Mouse (Mus musculus) A20 (cell line): ENCODE data around the gene Nrp1.

Experiments
- DNase-seq: peaks from one replicate; pipeline ENCODE4 v3.0.0-alpha.2; 2011; ENCODE audit warnings: low read depth, low spot score

Nrp1 gene

DNA sequence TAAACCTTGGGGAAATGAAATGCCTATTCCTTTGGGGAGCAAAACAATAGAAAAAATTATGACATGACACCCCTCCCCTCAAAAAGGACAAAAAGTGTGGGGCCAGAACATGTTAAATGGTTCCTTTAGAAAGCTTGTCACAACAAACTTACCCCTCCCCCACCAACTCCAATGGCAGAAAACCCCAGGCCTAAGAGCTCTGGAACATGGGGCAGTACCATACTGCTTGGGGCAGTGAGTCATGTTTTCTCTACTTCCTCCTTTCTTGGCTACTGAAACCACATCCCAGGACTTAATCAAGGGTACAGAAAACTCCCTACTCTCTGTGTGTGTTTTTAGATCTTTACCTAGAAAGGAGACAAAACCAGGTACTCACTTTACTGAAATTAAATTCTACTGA is 147.5 kb downstream of the Nrp1 start:
- peak; percentile 27 for DNase-seq

DNA sequence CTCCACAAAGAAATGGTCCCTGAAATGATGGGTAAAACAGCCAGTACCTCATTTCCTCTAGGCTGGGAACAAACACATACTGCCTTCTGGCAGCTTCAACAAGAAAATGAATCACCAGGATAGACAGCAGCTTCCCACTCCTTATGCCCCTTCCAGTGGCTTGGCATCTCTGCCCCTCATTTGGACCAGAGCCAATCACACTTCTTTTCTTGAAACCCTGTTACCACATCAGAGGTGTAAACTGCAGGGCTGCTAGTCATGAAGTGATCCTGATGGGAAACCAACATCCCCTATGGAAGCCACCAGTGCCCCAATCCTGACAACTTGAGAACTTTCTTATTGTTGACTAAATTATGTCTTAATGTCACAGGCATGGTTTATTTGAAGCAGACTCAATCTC is 150.3 kb downstream of the Nrp1 start:
- no peak for DNase-seq

DNA sequence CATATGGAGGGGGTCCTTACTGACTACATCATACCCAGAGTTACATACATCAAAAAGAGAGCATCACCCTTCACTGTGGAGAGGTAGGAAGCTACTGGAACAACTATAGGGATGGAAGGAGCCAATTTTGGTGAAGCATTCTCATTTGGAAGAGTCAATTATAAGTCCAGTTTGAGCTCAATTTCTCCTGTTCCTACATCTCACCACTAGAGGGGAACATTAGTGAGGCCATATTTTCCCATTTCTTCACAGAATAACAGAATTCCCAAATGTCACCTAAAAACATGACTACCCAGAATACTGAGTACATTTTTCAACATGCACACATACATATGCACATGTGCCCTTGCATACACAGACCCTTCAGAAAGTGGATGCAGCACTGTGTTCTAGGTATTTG is 152.6 kb downstream of the Nrp1 start:
- DNase-seq: no peak

DNA sequence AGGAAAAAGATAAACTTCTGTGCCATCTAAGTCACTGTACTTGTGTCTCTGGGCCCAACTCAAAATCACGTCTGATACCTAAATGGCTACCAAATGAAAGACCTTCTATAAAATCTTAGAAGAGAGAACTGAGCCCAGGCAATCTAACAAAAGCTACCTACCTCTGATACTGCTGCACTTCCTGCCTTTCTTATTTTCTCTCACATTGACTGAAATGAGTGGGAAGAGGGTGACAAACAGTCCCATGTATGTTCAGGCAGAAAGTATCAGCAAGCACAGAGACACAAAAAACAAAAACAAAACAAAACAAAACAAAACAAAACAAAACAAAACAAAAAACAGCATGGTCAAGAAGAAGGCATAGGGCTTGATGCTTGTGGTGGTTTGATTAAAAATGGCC is 153.3 kb downstream of the Nrp1 start:
- no peak for DNase-seq

DNA sequence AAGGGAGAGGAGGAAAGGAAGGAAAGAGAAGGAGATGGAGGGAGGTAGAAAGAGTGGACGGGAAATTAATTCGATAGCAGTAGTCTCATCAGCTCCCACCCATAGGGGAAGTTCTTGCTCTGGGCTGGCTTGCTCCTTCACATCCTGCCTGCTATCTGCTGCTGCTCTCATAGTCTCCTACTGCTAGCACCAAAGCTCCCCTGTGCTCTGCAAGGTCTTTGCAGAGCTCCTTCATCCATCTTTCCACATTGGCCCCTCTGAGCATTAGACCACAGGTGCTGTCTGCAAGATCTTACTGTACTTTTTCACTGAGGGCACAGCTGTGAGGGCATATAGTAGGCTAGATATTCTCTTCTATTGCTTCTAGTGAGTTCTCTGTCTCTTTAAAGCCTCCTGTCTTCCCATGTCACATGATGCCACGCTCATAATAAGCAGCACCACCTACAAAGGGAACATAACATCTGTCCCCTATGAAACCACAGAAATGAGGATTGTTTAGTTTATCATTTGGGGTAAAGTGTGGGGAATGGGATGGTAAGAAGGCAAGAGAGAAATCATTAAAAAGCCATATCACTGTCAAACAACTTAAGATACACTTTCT is 158.5 kb downstream of the Nrp1 start:
- no peak for DNase-seq

DNA sequence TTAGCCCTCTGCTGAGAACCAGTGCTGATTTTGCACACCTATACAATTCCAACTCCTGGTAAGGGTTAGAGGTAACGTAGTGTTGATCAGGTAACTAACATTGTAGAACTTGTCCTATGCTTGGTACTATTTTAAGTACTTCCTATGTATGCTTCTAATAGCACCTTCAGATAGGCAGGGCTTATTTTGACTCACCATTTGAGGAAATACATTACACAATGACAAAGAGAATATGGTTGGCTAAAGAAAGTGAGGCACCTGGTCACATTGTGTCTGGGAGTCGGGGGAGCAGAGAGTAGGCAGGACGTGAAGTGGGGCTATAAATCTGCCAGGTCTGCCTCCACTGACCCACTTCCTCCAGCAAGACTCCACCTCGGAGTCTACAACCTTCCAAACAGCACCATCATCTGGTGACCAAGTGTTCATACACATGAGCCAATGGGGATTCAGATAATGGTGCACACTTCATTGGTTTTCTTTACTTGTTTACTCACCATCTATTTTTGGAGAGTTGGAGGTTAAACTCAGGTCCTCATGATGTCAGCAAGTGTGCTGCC is 159.2 kb downstream of the Nrp1 start:
- DNase-seq: peak; percentile 51

DNA sequence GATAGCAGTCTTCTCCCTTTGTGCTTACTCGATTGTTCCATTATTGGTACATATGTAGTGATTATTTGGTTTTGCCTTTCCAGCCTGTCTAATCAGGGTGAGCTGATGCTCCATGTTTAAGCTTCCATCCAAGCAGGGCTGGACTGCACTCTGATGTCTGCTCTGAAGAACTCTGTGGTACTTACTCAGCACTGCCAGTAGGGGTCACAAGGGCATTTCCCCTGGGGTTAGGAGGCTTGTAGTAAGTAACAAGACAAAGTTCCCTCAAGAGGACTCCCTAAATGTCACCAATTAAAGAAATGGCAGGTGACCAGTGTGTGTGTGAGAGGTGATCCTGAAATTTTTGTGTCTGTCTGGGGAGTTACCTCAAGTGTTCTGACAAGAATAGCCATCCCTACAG is 161.0 kb downstream of the Nrp1 start:
- DNase-seq: peak; percentile 29

DNA sequence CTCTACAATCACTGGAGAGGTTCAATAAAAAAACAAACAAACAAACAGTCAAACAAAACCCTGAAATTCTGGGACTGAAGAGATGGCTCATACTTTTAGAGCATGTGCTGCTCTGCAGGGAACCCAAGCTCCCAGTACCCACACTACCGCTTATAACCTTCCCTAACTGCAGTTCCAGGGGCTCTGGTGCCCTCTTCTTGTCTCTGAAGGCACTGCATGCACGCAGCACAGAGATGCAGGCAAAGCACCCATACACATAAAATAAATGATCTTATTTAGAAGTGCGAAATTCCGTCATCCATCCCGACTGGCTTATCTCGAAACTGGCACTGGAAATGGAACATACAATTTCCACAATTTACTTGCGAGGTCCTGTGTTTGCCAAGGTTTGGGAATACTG is 165.4 kb downstream of the Nrp1 start:
- DNase-seq: peak; percentile 39

DNA sequence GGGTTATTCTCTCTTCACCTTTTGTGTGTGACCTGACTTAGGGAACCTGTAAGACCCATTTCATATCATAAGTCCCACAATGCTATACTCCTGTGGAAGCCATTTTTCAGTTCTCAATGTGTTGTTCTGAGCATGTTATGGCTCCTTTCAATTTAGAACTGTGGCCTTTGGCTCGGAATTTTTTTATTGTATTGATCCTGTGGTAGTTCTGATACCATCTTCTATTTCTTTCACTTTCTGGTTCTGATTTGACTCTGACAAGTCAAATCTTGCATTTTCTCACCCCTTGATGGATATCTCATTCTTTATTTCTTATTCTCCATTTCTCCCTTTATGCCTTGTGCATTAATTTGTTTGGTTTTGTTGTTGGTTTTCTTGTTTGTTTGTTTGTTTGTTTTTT is 167.5 kb downstream of the Nrp1 start:
- DNase-seq: no peak

DNA sequence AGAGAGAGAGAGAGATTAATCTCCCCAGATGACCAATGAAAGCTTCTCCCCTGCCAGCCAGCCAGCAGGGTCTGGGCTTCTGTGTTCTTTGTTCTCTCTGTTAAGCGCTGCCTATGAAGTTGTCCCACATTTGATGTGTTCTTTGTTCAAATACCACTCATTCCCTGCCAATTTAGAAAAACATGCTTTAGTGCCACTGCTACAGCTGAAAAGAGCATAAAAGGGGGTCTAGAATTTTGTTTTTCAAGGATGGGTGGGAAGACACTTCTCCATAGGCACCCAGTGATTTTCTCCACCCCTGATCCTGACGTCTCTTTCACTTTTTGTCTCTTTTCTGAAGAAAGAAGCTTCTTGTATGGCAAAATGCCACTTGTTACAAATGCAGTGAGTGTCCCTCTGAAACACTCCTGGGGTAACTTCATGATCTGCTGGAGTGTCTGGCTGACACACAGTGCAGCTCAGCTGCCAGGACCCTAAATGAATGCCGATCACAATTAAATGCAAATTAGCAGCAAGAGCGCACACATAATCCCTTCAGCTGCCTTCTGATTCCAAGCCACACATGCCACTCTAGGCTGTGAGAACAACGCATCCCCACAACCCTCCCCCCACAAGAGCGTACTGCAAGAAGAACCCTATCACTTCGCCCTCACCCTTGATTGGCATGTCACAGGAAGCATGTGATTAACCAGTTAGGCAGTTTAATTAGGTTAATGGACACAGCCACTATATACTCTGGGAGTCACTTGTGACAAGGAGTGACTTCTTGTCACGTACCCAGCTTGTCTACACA is 170.4 kb downstream of the Nrp1 start:
- DNase-seq: no peak

DNA sequence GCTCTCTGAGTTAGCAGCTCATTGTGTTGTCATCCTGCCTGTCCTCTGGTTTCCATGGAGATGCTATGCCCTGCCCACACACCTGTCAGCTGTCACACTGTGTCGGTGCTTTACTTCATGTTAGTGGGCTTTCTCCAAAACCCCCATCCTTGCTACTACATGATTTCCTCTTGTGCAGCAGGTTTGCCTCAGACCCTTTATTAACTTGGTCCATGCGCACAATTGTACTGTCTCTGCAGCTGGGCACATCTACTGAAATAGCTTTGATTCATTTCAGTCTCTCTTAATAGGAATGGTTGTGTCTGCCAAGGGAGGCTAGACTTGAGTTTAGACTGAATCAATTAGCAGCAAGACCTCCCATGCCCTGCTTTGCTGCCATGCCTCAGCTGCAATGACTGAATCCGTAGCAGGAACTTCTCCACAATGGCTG is 176.1 kb downstream of the Nrp1 start:
- DNase-seq: no peak

DNA sequence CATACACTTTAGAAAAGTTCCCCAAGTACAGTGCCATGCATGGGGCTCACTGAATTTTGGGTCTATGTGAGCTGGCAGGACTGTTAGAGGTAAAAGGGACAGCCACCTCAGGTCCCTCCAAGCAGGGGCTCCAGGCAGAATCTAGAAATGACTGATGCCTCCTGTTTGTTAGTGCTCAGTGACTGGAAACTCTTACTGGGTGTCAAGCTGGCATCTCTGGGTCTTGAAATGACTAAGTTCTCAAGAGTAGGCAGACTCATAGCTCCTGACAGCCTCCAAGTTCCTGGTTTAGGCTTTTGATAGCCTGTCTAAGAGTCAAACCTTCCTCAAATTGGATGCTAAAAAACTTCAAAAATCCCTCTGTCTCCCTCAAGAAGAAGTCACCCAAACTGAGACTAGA is 177.3 kb downstream of the Nrp1 start:
- DNase-seq: no peak

DNA sequence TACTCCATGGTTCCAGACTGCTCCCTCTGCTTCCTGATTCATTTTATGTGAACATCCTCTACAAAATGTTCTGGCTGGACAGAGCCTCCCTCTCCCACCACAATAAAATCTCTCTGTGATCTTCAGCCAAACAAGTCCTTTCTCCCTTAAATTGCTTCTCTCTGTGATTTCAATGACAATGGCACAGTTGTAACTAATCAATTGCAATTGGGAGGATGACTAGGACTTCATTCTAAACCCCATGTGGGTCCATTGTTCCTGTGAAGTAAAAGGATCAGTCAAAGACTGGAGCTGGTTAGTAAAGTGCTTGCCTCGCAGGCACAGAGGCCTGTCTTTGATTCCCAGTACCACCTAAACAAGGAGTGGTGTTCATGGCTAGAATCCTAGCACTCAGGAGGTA is 180.0 kb downstream of the Nrp1 start:
- DNase-seq: no peak

DNA sequence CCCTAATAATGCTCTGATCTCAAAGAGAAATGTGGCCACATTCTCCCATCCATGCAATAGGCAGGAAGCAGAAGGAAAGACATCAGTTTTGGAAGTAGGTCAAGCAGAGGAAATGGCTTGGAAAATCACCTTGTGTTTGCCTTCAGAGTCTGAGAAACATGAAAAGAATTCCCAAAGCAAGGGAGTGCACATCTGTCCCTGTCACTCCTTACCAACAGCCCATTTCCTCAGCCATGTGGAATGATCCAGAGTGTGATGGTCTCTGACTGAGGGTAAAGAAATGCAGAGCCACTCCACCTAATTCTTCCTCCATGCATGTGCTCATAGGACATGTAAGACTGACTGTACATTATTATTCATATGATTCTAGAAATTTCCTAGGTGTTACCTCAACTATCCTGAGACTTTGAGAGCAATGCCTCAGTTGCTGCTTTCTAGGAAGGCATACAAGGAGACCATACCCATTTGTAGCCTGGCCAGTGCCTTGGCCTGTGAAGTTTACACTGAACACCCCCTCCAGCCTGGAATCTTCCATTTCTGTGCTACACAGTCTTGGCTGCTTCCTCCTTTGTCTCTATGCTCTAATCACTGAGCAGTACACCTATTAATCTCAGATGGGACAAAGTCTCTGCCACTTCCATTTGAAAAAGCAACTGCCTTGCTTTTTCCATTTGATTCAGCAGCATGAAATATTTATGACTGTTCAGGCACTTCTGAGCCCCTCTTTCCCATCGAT is 183.1 kb downstream of the Nrp1 start:
- no peak for DNase-seq

DNA sequence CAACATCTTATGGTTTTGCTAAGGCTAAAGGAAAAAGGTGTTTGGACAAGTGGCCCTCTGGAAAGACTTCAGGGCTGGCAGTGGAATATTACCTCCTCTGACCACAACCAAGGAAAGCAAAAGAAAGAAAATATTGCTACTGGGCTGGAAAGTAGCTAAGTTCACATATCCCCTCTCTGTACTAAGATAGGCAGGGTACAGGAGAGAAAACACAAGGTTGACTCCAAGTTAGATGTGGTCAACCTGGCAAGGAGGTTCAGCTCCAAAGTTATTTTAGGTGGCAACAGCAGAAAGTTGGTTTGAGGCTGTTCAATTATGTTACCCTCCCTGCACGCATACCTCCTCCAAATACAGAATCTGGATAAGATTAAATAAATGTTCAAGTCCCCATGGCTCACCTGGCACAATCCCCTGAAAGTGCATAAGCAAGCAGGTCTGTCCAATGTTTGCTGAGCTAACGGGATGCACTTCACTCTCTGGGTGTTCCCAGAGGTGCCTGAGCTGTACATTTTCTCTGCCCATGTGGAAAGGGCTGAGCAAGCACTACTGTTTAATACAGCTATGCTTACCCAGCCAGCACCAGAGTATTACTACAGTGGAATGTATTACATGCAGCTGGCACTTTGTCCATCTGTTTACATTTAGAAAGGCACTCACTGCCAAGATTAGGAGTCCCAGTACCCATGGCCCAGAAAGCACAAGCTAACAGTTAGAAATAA is 185.9 kb downstream of the Nrp1 start:
- no peak for DNase-seq

DNA sequence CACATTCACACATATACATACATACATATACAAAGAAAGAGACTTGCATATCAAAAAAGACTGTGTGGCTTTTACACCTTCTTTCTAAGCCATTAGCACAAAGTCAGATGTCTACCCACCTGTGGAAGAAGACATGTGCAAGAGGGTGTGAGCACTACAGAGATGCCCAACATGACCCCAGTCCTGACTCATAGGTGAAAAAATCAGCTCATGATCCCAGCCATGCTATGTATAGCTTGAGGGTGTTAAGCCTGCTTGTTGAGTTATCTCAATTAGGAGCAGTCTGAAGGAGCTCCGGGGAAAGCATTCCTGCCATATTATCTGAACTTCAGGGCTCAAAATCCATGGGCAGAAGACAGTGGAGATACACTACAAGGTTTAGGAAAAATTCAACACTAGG is 187.9 kb downstream of the Nrp1 start:
- DNase-seq: no peak

DNA sequence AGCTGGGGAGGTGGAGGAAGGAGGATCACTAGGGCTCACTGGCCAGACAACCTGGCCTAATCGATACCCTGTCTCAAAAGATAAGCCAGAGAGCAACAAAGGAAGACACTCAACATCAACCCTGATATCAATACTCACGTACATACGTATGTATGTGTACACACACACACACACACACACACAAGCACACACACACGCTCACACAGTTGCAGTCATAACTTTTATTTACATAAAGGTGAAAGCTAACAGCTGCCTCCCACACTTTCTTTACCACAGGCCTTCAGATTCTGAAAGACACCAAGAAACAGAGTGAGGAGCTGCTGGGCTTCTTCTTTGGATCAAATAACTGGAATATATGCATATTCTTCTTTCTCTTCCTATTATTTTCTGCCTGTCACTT is 189.0 kb downstream of the Nrp1 start:
- DNase-seq: no peak

DNA sequence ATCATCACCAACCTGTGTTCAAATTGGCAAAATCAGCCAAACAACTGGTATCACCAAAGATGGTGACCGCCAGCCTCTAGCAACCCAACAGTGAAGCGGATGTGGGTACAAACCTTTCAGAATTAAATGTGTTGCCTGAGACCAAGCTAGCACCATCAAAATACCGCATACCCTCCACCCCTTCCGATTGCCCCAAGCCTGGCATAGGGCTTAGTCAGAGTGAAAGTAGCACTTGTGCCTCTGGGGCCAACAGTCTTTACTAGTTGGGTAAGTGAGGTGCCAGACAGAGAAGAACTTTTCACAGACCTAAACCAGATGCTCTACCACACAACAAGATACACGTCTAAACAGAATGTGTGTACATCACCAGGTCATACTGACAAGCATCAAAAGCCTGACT is 191.3 kb downstream of the Nrp1 start:
- DNase-seq: no peak

DNA sequence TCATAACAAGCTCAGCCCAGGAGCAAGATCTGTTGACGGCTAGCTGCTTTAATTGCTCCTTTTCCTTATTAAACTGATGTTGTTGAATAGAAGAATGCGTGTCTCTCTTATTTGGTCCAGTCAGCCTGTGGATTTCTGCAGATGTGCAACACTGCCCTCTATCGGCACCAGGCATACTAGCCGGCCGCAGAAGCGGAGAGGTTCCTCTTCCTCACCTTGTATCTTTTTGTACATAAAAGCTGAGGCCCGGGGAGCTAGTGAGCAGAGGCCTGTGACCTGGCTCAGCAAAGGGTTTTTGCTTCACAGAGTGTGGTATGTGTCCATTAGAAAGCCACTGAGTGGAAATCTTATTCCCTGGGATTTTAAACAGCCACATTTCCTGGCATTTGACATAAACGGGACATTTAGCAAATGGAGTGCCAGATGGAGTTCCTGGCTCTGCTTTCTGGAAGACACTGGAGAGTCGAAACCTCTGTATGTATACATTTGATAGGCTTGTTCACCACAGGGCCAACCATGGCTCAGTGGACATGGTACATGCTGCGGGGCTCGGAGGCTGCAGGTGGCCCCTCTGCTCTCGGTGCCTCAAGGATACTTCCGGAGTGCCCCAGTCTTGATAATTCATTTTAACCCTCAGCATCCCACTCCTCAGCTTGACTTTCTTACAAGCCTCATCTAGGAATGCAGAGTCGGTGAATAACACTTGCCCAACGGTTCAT is 193.2 kb downstream of the Nrp1 start:
- peak; percentile 62 for DNase-seq
